Mouse (Mus musculus): ENCODE measurements at regions not wholly inside any gene's neighbourhood (a gene's known extent, or its start where the extent isn't known, plus 50 kb on each side); places are given as distances from the start of the nearest gene placed in this dataset.

- TF ChIP-seq POLR2A (IDR thresholded peaks at IDR 0.05; ENCODE audit: low read depth, low read length) (no peak), CTCF (conservative IDR thresholded peaks at IDR 0.05; ENCODE audit: insufficient read depth, insufficient read length, low read depth, low read length) (no peak)
These were observed 58.8 kb upstream of the Sh3bp4 start for GRCm38 (mm10) chr1:89011454-89011853.

Data from kidney, adult 2 months (tissue).